Mouse (Mus musculus) intestine, embryonic 14.5 days (tissue): ENCODE data around the gene Grwd1. TPM values are rescaled to one million over a fixed set of nuclear protein-coding genes. Genes with fewer than 3 reads are reported as not detected.
A peak's percentile ranks its signal among the peaks of the same experiment; 100 is the strongest.

Experiments
- ATAC-seq: fragments of 200-750 bp; cut with Nextera tagmentation; replicated peaks from 2 replicates; pipeline ENCODE4 v1.8.0; 2017; ENCODE audit warnings: low read depth, moderate number of reproducible peaks, moderate TSS enrichment, moderate library complexity; ENCODE audit not compliant: low FRiP score, low TSS enrichment
- DNase-seq: peaks from one replicate; pipeline ENCODE4 v3.0.0-alpha.2; 2018; ENCODE audit warnings: low spot score
- H3K27ac ChIP-seq: fragments of 300-500 bp; sonication (generic); 2 replicates; pipeline ENCODE4 v1.5.1; 2014; ENCODE audit warnings: low read depth, mild to moderate bottlenecking, control low read depth
- H3K27me3 ChIP-seq: fragments of 300-500 bp; sonication (generic); replicated peaks from 2 replicates; pipeline ENCODE4 v1.6.1; 2014; ENCODE audit warnings: low read length, control low read depth; ENCODE audit not compliant: control insufficient read depth, insufficient read depth
- H3K36me3 ChIP-seq: fragments of 300-500 bp; sonication (generic); 2 replicates; pipeline ENCODE4 v1.6.1; 2014; ENCODE audit warnings: low read length, control low read depth; ENCODE audit not compliant: control insufficient read depth, insufficient read depth
- H3K4me1 ChIP-seq: fragments of 300-500 bp; sonication (generic); replicated peaks from 2 replicates; pipeline ENCODE4 v1.6.1; 2014; ENCODE audit warnings: low read length, control low read depth, mixed read lengths; ENCODE audit not compliant: control insufficient read depth, insufficient read depth
- H3K4me2 ChIP-seq: fragments of 300-500 bp; sonication (generic); 2 replicates; pipeline ENCODE4 v1.6.1; 2014; ENCODE audit warnings: low read length
- H3K4me3 ChIP-seq: fragments of 300-500 bp; sonication (generic); 2 replicates; pipeline ENCODE4 v1.5.1; 2014; ENCODE audit warnings: low read depth, low read length, control low read depth, mixed read lengths
- H3K9ac ChIP-seq: fragments of 300-500 bp; sonication (generic); 2 replicates; pipeline ENCODE4 v1.6.1; 2014; ENCODE audit warnings: mild to moderate bottlenecking, low read length
- H3K9me3 ChIP-seq: fragments of 300-500 bp; sonication (generic); 2 replicates; pipeline ENCODE4 v1.6.1; 2016; ENCODE audit warnings: low read length, control low read depth; ENCODE audit not compliant: control insufficient read depth
- WGBS: fragments of 180-500 bp; shearing (Covaris S2); extraction: QIAGEN DNeasy Blood & Tissue Kit; methylation state at CpG from one replicate; pipeline ENCODE4 v1.1.7; 2014; 5-methylcytosine and 5-hydroxymethylcytosine counted together
- polyA plus RNA-seq: library from polyadenylated mRNA; unstranded; fragments of >200 nt; fragmentation: Nextera tagmentation; extraction: Ambion mirVana; gene quantifications from 2 replicates; pipeline ENCODE4 v1.2.1, GENCODE M21; 2014

Gene Grwd1
- polyA plus RNA-seq, 1 experiment from 2014 or later: 86.9 TPM

DNA sequence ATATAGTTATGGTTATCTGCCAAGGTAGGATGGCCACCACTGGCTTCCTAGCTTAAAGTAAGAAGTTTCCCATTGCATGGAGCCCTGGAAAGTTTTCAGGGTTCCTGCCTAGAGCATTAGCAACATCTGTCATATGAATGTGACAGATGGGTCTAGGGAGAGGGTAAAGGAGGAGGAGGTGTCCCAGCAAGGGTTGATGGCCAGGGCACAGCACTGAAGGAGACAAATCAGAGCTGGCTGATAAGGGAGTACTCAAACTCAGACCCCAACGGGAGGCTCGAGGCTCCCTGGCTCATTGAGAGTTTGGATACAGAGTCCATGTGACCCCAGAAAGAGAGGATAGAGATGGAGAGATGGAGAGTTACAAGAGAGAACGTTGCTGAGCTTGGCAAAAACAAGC is 19.9 kb upstream of the Grwd1 start:
- Histone ChIP-seq H3K4me1 (no peaks in the 10 kb centered on the region), H3K36me3 (no peaks in the 10 kb centered on the region), H3K4me2 (no peak overlapping the region), H3K27ac (no peak overlapping the region), H3K4me3 (no peak overlapping the region), H3K9ac (no peak overlapping the region), H3K9me3 (no peaks in the 10 kb centered on the region), H3K27me3 (no peaks in the 10 kb centered on the region)
- ATAC-seq (no peak), DNase-seq (no peak)
- whole genome bisulfite sequencing: 72% methylated on average over 3 of the region's 3 CpGs

DNA sequence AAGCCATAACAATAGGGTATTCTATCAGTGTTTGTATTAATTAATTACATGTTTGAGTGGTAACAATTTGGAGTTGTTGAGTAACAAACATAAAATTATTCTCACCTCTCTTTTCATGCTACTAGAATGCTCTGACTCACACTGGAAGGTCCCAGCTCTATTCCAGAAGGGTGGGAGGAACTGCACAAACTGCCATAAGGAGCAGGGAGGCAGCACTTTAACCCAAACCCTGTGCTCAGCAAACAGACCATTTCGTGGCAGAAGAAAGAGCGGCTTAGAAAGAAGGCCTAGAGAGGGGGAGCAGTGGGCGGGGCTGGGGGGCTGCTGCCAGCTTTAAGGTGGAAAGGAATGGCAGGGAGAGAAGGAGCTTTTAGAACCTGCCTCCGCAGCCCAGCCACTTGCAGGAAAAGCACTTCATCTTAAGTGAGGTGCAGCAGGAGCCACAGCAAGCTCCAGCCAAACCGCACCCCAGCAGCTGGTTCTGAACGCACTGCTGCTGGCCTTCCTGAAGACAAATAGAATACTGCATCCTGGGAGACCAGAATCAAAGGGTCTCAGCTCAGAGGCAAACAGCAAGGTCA is 17.8 kb upstream of the Grwd1 start:
- Histone ChIP-seq H3K4me2 (no peak overlapping the region), H3K9me3 (no peaks in the 10 kb centered on the region), H3K27ac (no peak overlapping the region), H3K36me3 (no peaks in the 10 kb centered on the region), H3K4me1 (no peaks in the 10 kb centered on the region), H3K27me3 (no peaks in the 10 kb centered on the region), H3K4me3 (no peak overlapping the region), H3K9ac (no peak overlapping the region)
- WGBS: 8% methylated on average over 6 of the region's 6 CpGs
- ATAC-seq: no peak
- DNase-seq: no peak

DNA sequence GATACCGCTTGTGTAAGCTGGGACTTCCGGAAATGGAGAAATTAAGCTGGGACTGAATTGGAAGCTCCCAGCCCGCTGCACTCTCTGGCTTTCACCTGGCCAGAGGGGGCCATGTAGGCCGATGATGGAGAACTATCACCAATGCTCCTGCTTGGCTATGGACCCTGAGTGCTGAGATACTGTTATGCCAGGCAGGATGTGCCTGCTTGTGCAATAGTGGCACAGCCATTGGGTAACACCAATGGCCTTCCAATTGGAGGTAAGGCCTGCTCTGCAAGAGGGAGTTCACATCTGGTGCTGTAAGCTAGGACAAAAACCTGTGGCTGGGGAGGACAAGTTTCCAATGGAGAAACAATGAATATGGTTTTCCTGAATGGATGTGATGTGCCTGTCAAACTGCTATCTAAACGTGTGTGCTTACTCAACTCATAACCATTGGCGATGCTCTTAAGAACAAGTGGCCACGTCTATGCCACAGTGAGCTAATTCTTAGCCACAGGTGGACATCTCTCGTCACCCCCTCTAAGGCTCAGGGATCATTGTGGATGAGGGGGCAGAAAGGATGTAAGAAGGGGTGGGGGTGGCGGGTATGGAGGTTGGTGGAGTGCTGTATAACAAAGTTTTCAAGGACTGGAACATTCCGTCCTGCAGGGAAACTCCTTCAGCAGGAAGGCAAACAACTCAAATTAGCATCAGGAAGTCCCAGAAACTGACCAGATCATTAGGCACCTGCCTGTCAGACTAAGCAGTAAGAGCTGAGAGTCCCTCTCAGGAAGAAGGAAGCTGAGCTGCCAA is 12.4 kb upstream of the Grwd1 start:
- Histone ChIP-seq H3K36me3 (no peaks in the 10 kb centered on the region), H3K4me2 (no peak overlapping the region), H3K4me1 (no peaks in the 10 kb centered on the region), H3K27me3 (0 out of 2 replicates have a peak, but pooled peaks cover 3% of the 10 kb centered on the region), H3K9ac (no peak overlapping the region), H3K27ac (no peak overlapping the region), H3K9me3 (no peaks in the 10 kb centered on the region), H3K4me3 (no peak overlapping the region)
- WGBS: 89% methylated on average over 10 of the region's 10 CpGs
- DNase-seq (no peak), ATAC-seq (no peak)

DNA sequence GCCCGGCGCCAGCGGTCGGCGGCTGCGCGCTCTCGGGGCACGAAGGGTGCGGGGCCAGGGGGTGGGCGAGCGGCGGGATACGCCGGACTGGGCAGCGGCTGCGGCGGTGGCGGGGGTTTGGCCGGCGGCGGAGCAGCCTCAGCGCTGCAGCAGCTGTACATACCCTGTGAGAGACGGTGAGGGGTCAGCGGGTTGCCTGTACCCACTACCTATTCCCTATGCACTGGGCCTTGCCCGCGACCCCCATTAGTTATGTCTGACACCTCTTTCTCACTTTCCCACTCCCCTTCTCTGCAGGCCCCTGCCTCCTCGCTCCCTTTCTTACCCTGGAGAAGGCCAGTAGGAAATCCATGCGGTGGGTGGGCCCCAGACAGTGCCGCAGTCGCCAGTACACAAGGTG is 3.2 kb upstream of the Grwd1 start:
- ATAC-seq: no peak
- DNase-seq: no peak
- Histone ChIP-seq H3K27ac (no peak overlapping the region), H3K36me3 (peaks cover 6% of the 10 kb centered on the region; the same call in 1 of the 2 replicates), H3K4me2 (peak overlapping the region; percentile 50), H3K27me3 (peaks cover 52% of the 10 kb centered on the region), H3K4me3 (peak overlapping the region; percentile 39), H3K4me1 (peaks cover 12% of the 10 kb centered on the region), H3K9ac (0 out of 2 replicates have a peak overlapping the region, but pooled peaks have one; percentile 13), H3K9me3 (no peaks in the 10 kb centered on the region)
- 2% methylated on average over 29 of the region's 31 CpGs for WGBS

DNA sequence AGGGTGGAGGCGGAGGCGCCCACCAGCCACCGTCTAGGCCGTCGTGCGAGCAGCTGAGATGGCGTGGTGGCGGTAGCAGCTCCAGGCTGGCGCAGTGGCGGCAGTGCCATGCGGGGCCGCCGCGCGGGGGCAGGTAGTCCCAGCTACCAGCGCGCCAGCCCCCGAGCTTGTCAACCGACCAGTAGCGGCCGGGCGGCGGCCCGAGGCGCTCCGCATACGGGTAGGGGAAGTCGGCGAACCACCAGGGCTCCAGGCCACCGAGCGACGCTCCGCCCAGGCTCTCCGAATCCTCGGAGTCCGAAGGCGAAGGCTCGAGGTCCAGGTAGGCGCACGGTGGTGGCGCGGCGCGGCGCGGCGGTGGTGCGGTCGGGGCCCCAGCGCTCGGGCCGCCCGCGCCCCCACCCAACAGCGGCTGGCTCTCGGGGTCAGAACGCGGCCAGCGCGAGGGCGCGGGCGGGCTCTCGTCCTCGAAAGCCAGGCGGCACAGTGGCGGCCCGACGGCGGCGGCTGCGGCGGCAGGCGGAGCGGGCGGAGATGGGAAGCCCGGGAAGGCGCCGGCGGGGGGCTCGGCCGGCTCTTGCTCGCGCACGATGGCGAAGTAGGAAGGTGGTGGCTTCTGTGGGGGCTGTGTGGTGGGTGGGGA is 2.5 kb upstream of the Grwd1 start:
- peaks cover 52% of the 10 kb centered on the region for H3K27me3 ChIP-seq
- peak overlapping the region; percentile 50 for H3K4me2 ChIP-seq
- no peak overlapping the region for H3K27ac ChIP-seq
- H3K4me3 ChIP-seq: peak overlapping the region; percentile 39
- no peaks in the 10 kb centered on the region for H3K9me3 ChIP-seq
- peak overlapping the region; percentile 13; the same call in 1 of the 2 replicates for H3K9ac ChIP-seq
- DNase-seq (peak; percentile 66), ATAC-seq (0 out of 2 replicates have a peak, but pooled peaks have one; percentile 5)
- peaks cover 12% of the 10 kb centered on the region for H3K4me1 ChIP-seq
- WGBS: under 1% methylated on average over 69 of the region's 86 CpGs
- peaks cover 13% of the 10 kb centered on the region for H3K36me3 ChIP-seq

DNA sequence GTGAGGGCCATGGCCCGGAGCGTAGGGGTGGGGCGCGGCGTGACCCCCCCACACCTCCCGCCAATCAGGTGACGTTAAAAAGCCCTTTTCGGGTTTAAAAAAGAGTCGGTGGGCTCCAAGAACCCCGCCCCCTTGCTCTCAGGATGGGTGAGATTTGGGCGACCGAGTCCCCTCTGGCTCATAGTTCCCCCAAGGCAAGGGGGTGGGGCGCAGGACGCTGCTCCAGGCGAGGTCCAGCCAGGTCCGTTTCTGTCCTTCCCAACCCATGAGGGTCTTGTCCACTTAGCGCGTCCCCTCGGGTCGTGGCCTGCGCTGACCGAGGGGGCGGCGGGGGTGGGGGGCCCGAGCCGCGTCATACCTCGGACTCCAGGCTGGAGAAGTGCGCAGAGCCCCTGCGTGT is 1.7 kb upstream of the Grwd1 start:
- WGBS: 10% methylated on average over 30 of the region's 30 CpGs
- no peak overlapping the region for H3K9ac ChIP-seq
- peaks cover 21% of the 10 kb centered on the region for H3K36me3 ChIP-seq
- H3K27me3 ChIP-seq: peaks cover 52% of the 10 kb centered on the region
- H3K9me3 ChIP-seq: no peaks in the 10 kb centered on the region
- DNase-seq (no peak), ATAC-seq (no peak)
- H3K27ac ChIP-seq: no peak overlapping the region
- H3K4me3 ChIP-seq: peak overlapping the region; percentile 39
- H3K4me2 ChIP-seq: peak overlapping the region; percentile 50
- peaks cover 12% of the 10 kb centered on the region for H3K4me1 ChIP-seq

DNA sequence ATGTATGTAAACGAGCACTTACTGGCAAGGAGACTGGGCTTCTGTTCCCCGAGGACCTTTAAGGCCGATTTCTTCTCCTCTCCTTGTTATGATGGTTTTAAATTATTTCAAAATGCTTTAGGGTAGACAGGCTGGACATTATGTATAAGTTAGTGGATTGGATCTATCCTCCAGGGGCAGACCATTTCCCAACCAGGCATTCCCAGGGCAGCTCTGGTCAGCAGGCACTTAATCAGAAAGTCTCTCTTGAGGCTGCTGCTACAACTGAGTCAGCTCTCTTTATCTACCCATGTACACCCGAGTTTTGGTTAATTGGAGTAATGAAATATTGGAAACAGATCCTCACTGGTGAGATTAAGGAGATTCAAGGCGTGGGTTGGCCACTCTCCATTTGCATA is 383 bp upstream of the Grwd1 start:
- DNase-seq: no peak
- Histone ChIP-seq H3K4me3 (peak overlapping the region; percentile 75), H3K27ac (no peak overlapping the region), H3K4me2 (peak overlapping the region; percentile 65), H3K4me1 (peaks cover 12% of the 10 kb centered on the region), H3K9me3 (no peaks in the 10 kb centered on the region), H3K9ac (peak overlapping the region; percentile 64), H3K27me3 (peaks cover 48% of the 10 kb centered on the region), H3K36me3 (peaks cover 33% of the 10 kb centered on the region)
- 15% methylated on average over 5 of the region's 5 CpGs for WGBS
- peak; percentile 2; the same call in 1 of the 2 replicates for ATAC-seq

DNA sequence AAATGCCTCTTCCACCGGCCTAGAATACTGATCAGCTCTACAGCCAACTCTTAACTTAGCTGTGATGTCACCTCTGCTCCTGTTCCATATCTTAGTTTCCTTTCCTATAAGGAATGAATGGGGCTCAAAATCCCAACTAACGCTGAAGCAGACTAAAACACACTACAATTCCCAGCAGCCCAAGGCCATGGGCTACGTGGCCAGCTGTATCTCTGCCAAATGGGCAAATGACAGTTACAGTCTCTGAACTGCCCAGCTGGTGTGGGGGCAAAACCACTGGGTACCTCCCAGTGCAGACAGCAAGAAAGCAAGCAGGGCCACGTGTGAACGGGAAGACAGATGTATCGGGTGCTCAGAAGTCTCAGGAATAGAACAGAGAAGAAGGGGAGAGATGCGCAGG is 4.1 kb downstream of the Grwd1 start:
- Histone ChIP-seq H3K27me3 (peaks cover 7% of the 10 kb centered on the region), H3K36me3 (peaks cover 68% of the 10 kb centered on the region), H3K9me3 (no peaks in the 10 kb centered on the region), H3K4me1 (peaks cover 8% of the 10 kb centered on the region), H3K27ac (no peak overlapping the region), H3K4me2 (no peak overlapping the region), H3K4me3 (no peak overlapping the region), H3K9ac (no peak overlapping the region)
- no peak for ATAC-seq
- WGBS: 96% methylated on average over 7 of the region's 7 CpGs
- no peak for DNase-seq
